Mouse (Mus musculus) urinary bladder, postnatal 25 days (tissue): ENCODE measurements around the gene Gm20821.
"Not testable (repeated sequence)": the region's sequence is repeated elsewhere in the genome, so short reads cannot be mapped to it uniquely, and the experiment has no call there.

ENCODE experiments used
- DNase-seq: peaks from one replicate; pipeline ENCODE4 v3.0.0; 2022; ENCODE audit warnings: low spot score

Gene Gm20821

DNA sequence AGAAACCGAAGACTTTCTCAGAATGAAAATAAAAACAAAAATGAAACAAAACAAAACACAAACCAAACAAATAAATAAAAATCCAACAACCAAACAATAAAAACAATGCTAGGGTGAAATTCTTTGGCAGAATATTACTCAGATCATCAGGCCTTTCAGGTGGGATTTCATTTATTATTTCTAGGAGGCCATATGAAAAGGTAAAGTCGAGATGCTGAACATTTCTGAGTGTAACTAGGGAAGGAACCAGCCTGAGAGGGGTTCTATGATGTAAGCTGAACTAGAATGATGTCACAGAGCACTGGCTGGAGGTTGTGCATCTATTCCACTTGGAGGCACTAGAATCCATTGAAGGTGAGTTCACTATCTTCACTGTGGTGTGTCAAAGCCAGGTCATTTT lies at the start of gene Gm20821:
Gm20821 (plus strand) TSS at position 301 of the 400 bp plus-strand sequence.
- DNase-seq, result not testable (repeated sequence)
